Mouse (Mus musculus) neutrophil, adult 65 days (primary cell): ENCODE data around the gene Med9. TPM values are rescaled to one million over a fixed set of nuclear protein-coding genes. Genes with fewer than 3 reads are reported as not detected.

Source experiments
- total RNA-seq: library from RNA; stranded (reverse); gene quantifications from 2 replicates; pipeline ENCODE4 v1.2.4, GENCODE M21; 2023

Gene Med9
- total RNA-seq, result 2.7 and 3.3 TPM in 2 replicates

GRCm38 (mm10) chr11:59947752-59948400 lies at the start of gene Med9:
Gene Med9 (plus strand): TSS chr11:59948206.

GRCm38 (mm10) chr11:59964818-59965217 lies 16.8 kb downstream of the Med9 start, which contains the start of gene Rasd1:
Gene Rasd1 (minus strand): TSS chr11:59964944.

Other genes starting within 250 kb of the Med9 start
- gene Pld6, start 160.6 kb upstream of the Med9 start, total RNA-seq, result 0.35 TPM in 1 of 2 replicates, not detected in the other
- gene Flcn, start 138.2 kb upstream of the Med9 start, total RNA-seq, result 66.4 and 86.1 TPM in 2 replicates
- gene Nt5m, start 108.8 kb upstream of the Med9 start, total RNA-seq, result 5.9 and 6.6 TPM in 2 replicates
- gene Cops3, start 108.4 kb upstream of the Med9 start, total RNA-seq, result 57.4 and 66.2 TPM in 2 replicates
- 0.32 and 0.38 TPM in 2 replicates for gene Rasd1, start 16.7 kb downstream of the Med9 start, total RNA-seq
- 2.1 TPM in 1 of 2 replicates, not detected in the other for gene Pemt, start 98.3 kb downstream of the Med9 start, total RNA-seq
- gene Rai1, start 156.8 kb downstream of the Med9 start, total RNA-seq, result 14.4 and 26.5 TPM in 2 replicates